Mouse (Mus musculus) thymus, postnatal 14 days (tissue): Measurements from ENCODE around the gene Pglyrp3.
"Not testable (repeated sequence)": the region's sequence is repeated elsewhere in the genome, so short reads cannot be mapped to it uniquely, and the experiment has no call there.

ENCODE experiments used
- DNase-seq: peaks from one replicate; pipeline ENCODE4 v3.0.0; 2021

Pglyrp3 gene

DNA sequence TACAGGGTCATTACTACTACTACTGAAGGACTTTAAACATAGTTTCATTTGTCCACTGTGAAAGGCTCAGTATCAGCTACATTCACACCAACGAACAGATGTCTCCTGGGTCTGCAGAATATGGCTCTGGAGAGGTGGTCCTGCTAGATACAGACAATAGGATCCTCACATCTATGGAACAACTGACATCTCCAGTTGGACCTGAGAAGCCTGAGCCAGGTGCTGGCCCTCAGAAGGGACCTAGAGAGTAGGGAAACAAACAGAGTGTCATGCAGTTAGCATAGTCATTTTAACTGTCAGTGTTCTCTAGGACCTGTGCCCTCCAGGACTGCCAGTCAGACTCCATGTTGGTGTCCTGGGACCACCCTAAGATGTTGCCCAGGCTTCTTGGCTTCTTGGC, at the start of gene Pglyrp3:
Pglyrp3 (plus strand) TSS at position 301 of the 400 bp plus-strand sequence.
- no peak for DNase-seq

- no peak for DNase-seq
Observed at GRCm38 (mm10) chr3:92011001-92011400, 3.4 kb upstream of the Pglyrp3 start.

- DNase-seq: not testable (repeated sequence)
Observed at GRCm38 (mm10) chr3:92024541-92024940, 10.2 kb downstream of the Pglyrp3 start.

GRCm38 (mm10) chr3:92033203-92033602, 18.8 kb downstream of the Pglyrp3 start:
- no peak for DNase-seq

GRCm38 (mm10) chr3:92033892-92034291, 19.5 kb downstream of the Pglyrp3 start:
- no peak for DNase-seq

DNA sequence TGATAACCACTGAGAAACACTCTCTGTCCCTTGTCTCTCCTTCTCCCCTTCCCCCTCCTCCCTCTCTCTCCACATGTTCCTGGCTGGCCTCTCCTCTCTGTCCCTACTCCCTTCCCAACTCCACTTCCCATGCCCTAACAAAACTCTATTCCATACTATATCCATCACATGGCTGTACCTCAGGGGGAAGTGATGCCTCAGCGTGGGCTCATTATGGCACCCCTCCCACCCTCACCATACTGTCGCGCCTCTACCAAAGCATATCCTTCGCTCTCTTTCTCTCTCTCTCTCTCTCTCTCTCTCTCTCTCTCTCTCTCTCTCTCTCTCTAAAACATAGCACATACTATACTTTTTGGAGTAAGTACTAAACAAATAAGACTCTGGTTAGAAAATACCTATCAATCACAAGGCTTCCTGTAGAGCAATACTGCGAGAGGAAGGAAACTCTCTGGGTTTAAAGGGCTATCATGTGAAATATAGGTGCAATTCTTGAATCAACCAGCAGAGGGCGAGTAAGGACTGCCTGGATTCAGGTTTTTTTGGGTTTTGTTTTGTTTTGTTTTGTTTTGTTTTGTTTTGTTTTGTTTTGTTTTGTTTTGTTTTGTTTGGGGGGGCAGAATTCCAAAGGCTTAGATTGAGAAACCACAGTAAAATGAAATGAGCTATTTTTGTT, 36.1 kb downstream of the Pglyrp3 start:
- peak; percentile 4 for DNase-seq

DNA sequence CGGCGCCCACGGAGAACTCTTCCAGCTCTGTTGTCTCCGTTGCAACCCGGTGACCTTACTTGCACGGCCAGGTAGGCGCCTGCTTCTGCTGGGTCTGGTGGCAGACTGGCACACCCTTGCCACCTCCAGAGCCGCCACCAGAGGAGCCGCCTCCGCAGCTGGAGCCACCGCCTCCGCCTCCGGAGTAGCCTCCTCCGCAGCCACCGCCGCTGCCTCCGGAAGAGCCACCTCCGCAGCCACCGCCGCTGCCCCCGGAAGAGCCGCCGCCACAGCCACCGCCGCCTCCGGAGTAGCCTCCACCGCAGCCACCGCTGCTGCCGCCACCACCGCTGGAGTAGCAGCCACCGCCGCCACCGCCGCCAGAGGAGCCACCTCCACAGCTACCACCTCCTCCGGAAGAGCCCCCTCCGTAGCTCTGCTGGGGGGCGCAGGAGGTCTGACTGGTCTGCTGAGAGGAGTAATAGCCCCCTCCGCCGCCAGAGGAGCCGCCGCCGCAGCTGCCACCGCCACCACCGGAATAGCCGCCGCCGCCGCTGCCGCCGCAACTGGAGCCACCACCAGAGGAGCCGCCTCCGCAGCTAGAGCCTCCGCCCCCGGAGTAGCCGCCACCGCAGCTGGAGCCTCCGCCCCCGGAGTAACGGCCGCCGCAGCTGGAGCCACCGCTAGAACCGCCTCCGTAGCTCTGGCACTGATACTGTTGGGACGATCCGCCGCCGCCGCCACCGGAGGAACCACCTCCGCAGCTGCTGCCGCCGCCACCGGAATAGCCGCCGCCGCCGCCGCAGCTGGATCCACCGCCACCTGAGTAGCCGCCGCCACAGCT, 66.3 kb downstream of the Pglyrp3 start:
- DNase-seq: peak; percentile 33
